Mouse (Mus musculus): ENCODE results near the gene Olfr1359. TPM values are rescaled to one million over a fixed set of nuclear protein-coding genes. Genes with fewer than 3 reads are reported as not detected.
"Not testable (repeated sequence)": the region's sequence is repeated elsewhere in the genome, so short reads cannot be mapped to it uniquely, and the experiment has no call there.

The Olfr1359 gene
- total RNA-seq, 2 experiments from 2014 or later, result not detected

GRCm38 (mm10) chr13:21722993-21723836 is 25.3 kb downstream of the Olfr1359 start:
- DNase-seq (ENCODE audit: low spot score in 2 of 2), result no peak

DNA sequence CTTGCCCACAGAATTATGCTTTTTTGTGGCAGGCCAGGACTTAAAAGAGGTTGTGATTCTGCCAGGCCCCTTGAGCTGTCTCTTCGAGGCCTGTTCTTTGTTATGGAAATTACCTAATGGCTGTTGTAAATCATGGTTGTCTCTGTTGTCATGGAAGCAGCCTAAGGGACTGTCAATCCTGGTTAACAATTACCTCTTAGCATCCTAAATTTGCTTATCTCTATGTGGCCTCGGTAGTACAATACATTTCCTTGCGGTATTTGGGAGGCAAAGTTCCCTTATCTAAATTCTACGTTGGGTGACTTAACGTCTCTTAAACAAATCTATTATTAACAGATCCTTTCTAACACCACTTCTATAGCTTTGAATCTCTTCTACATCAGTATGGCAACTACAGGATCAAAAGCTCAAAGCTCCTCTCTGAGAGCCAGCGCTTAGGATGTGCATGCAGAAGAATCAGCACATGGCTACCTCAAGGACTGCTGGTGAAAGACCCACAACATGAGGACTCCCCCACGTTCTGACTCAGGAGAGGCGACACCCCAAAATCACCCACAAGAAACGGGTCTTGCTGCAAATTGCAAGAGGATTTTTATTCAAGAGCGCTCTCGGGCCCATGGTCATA is 30.1 kb downstream of the Olfr1359 start:
- no peak for DNase-seq (ENCODE audit: low spot score in 2 of 2)

GRCm38 (mm10) chr13:21729544-21729943 is 31.6 kb downstream of the Olfr1359 start:
- no peak for DNase-seq (ENCODE audit: low spot score in 2 of 2)

- no peak for DNase-seq (ENCODE audit: low spot score in 2 of 2)
Measured at GRCm38 (mm10) chr13:21733466-21733865, 35.6 kb downstream of the Olfr1359 start.

- DNase-seq (ENCODE audit: low spot score in 2 of 2), result peak; percentile 59 to 77
Measured at GRCm38 (mm10) chr13:21734010-21734905, 36.3 kb downstream of the Olfr1359 start.

- DNase-seq (ENCODE audit: low spot score in 2 of 2), result peak; percentile 31 to 71
Measured at GRCm38 (mm10) chr13:21734906-21735767, 37.2 kb downstream of the Olfr1359 start, which contains the start of gene Hist1h4j. Gene Hist1h4j (plus strand): TSS chr13:21735064.

GRCm38 (mm10) chr13:21745006-21745405 is 47.1 kb downstream of the Olfr1359 start:
- no peak for DNase-seq (ENCODE audit: low spot score in 2 of 2)

DNA sequence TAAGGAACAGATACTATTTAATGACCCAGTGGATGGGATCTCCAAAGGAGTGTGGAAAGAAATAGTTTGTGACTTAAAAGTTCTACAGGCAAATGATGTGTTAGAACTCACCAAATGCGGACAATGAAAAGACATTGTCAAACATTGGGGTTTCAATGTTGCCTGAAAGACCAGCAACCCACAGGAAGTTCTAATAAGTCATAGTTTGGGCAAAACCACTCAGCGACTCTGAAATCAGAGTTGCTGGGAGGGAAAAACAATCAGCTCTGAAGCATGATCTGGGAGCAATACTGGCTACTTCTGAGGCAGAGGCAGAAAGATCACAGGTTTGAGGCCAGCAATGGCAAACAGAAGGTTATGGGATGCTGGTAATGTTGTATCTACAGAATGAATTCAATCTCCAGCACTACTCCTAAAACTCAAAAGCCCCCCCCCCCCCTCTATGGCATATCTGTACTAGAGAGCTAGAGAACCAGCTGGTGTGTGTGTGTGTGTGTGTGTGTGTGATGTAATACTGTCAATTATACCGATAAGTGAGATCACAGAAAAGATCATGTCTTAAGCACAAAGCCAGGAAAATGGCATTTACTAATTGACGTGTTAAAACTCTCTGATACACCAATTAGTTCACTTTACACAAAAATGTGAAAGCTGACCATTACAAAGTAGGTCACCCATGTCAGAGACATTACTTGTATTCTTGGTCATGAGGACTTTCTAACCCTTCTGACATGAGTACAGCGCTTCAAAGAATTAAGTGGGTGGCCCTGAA is 51.7 kb downstream of the Olfr1359 start:
- DNase-seq (ENCODE audit: low spot score in 2 of 2), result no peak

- peak; percentile 79 to 91 for DNase-seq (ENCODE audit: low spot score in 2 of 2)
Measured at GRCm38 (mm10) chr13:21750159-21751017, 52.5 kb downstream of the Olfr1359 start, which contains the start of gene Hist1h4k. Gene Hist1h4k (minus strand): TSS chr13:21750505.

- DNase-seq (ENCODE audit: low spot score in 2 of 2), result no peak
Measured at GRCm38 (mm10) chr13:21751417-21751816, 53.5 kb downstream of the Olfr1359 start.

GRCm38 (mm10) chr13:21751827-21752226 is 53.9 kb downstream of the Olfr1359 start:
- DNase-seq (ENCODE audit: low spot score in 2 of 2), result no peak

DNA sequence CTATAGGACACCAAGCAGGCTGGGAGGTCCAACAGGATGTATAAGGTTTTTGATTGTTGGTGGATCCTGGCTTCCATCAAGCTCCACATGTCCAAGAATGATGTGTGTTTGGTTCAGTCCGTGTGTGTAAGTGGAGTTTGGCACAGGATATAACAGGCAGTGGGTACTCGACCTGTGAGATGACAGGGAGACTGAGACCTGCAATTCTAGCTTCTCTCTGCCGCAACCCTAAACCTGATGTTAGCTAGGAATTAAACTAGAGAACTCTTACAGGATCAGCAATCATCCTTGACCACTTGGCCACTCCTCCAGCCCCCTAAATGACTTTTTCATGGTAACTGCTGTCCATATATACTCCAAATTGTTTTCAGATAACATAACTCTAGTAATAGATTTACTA is 54.4 kb downstream of the Olfr1359 start:
- no peak for DNase-seq (ENCODE audit: low spot score in 2 of 2)

- DNase-seq (ENCODE audit: low spot score in 2 of 2), result no peak
Measured at GRCm38 (mm10) chr13:21753051-21753523, 55.2 kb downstream of the Olfr1359 start.

DNA sequence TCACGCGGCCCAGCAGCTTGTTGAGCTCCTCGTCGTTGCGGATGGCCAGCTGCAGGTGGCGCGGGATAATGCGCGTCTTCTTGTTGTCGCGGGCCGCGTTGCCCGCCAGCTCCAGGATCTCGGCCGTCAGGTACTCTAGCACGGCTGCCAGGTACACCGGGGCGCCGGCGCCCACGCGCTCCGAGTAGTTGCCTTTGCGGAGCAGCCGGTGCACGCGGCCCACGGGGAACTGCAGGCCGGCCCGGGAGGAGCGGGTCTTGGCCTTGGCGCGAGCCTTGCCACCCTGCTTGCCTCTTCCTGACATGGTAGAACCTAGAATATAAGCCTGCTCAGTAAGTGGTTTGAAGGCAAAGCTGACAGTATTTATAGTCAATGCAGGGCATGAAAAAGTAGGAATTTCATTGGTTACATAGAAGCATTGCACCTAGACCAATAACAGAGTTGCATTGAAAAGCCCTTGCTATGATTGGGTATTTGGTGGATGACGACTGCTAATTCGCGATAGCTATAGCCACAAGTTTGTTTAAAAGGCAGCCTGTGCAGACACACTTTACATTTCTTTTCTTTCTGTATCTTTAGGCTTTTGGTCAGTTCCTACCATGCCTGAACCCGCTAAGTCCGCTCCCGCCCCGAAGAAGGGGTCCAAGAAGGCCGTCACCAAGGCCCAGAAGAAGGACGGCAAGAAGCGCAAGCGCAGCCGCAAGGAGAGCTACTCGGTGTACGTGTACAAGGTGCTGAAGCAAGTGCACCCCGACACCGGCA is 55.8 kb downstream of the Olfr1359 start, which contains the start of the genes Hist1h2ak and Hist1h2bn:
Gene Hist1h2ak, minus strand, starts transcription at position 304 of the 762 bp plus-strand sequence.
Gene Hist1h2bn, plus strand, starts transcription at position 600 of the 762 bp plus-strand sequence.
- DNase-seq (ENCODE audit: low spot score in 2 of 2), result peak in 1 of 2 experiments; percentile 46

DNA sequence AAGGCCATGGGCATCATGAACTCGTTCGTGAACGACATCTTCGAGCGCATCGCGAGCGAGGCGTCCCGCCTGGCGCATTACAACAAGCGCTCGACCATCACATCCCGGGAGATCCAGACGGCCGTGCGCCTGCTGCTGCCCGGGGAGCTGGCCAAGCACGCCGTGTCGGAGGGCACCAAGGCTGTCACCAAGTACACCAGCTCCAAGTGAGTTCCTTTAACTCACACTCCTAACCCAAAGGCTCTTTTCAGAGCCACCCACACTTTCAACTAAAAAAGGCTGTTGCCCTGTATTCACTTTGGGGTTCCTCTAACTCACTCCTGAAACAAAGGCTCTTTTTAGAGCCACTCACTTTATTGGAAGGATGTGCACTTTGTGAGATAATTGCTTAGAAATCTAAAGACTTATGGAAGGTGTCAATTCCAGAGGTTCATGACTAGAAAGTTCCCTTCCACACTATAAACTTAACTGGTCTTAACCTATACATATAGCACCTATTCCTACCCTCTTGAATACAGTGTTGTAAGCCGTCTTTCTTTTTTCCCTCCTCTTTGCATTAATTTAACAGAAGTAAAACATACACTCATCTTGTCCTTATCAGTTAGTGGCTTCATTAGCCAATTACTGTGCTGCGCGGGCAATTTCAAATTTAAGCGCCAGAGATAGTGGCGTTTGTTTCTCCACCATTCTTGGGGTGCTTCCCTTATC is 56.5 kb downstream of the Olfr1359 start:
- DNase-seq (ENCODE audit: low spot score in 2 of 2), result not testable (repeated sequence)

GRCm38 (mm10) chr13:21755707-21756106 is 57.8 kb downstream of the Olfr1359 start:
- no peak for DNase-seq (ENCODE audit: low spot score in 2 of 2)

All from gastrocnemius, postnatal 4 days (tissue).